Mouse (Mus musculus): ENCODE data around the gene Myt1l.

DNA sequence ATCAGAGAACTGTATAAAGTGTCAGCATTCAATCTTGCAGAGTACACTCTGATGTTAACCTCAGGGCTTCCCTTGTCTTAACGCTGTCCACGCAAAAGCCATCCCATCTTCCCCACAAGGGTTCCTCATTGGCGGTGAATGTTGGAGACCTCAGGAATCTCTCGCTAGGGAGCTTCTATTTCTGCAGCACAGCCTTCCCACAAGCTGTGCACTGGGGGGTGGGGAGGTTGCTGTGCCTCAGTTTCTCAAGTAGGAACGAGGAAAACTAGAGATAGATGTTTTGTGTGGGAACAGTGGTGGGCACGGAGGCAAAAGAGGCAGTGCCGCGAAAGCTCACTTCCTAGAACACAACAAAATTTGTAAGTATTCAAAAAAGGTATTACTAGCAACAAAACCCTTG, 409.1 kb downstream of the Myt1l start, which contains the start of gene Pxdn:
- no peak for TF ChIP-seq CTCF (conservative IDR thresholded peaks at IDR 0.05; ENCODE audit: low read length)
- TF ChIP-seq NANOG (IDR thresholded peaks at IDR 0.05; ENCODE audit: borderline replicate concordance, low read length): no peak
- TF ChIP-seq POU5F1 (IDR thresholded peaks at IDR 0.05; ENCODE audit: borderline replicate concordance, low read length): no peak

Data from E14TG2a.4 (cell line).